8 mouse cellular contexts compared by ENCODE assay signal in the genomic region with DNA sequence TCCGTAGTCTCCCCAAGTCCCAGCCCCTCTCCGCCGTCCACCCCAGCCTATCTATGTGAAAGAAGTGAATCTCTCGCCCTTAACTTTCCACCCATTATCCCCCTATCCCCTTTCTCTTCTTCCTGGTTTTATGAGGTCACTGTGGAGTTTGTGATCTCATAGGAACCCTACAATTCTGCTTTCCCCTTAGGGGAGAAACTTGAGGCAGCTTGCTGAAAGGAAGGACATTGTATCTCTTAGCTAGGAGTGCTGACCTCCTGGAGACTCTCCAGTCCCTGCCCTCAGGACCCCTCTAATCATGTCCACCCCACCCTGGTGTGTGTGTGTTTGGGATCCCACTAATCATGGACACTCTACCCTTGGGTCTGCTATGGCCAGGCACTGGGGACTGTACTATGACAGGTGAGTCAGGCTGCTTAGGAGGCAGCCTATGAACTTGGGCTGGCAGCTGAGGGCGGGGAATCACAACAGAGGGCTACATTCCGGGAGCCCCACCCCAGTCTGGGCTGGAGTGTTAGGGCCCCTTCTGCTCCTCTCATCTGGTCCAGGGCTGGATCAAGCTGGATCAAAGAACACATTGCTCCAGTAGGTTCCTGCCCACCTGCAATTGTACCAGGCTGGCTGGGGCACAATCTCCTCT. TPM values are rescaled to one million over a fixed set of nuclear protein-coding genes. Genes with fewer than 3 reads are reported as not detected.
DNase-seq lines count a peak whose midpoint lies in the region; ATAC-seq and TF ChIP-seq lines count a peak whose summit lies in the region.

No protein-coding gene starts in this region.

- H3K4me2 ChIP-seq in intestine, embryonic 15.5 days (replicated peaks) = peak overlapping the region; percentile 85

- peak overlapping the region; percentile 67 for H3K4me3 ChIP-seq in heart, adult 2 months
- H3K4me3 ChIP-seq in brown adipose tissue, adult 24 weeks (ENCODE audit: insufficient read depth, low read depth, low read length) = peak overlapping the region; percentile 82
- peak overlapping the region; percentile 91 for H3K4me3 ChIP-seq in intestine, embryonic 15.5 days (replicated peaks)

- TF ChIP-seq CTCF in heart, adult 2 months (IDR thresholded peaks at IDR 0.05) = no peak

- no peaks in the 10 kb centered on the region for H3K27me3 ChIP-seq in heart, adult 2 months (ENCODE audit: control insufficient read depth, insufficient read depth, low read length)
- no peaks in the 10 kb centered on the region for H3K27me3 ChIP-seq in intestine, embryonic 15.5 days (replicated peaks)
- H3K27me3 ChIP-seq in splenic B cell, adult 2 months (ENCODE audit: control insufficient read depth, insufficient read depth, low read length, poor library complexity, severe bottlenecking) = no peaks in the 10 kb centered on the region

- DNase-seq in heart, adult 2 months = peak; percentile 51 to 58
- no peak for DNase-seq in heart, adult 18-20 months
- DNase-seq in lung, adult 18-20 months = peak; percentile 72 to 83
- DNase-seq in splenic B cell, adult 2 months (ENCODE audit: low read depth, low spot score) = peak; percentile 33
- DNase-seq in right cerebral cortex, postnatal 14 days = no peak

- no peak for TF ChIP-seq POLR2A in heart, adult 2 months (IDR thresholded peaks at IDR 0.05; ENCODE audit: insufficient read depth, low read depth, low read length)

- H3K79me2 ChIP-seq in heart, adult 2 months (replicated peaks; ENCODE audit: control insufficient read depth, insufficient read depth, low read length) = no peaks in the 10 kb centered on the region; the same call in none of the 2 replicates

- WGBS in heart, adult 2 months = 11% methylated on average over 6 of the region's 6 CpGs
- 18% methylated on average over 6 of the region's 6 CpGs for WGBS in intestine, embryonic 15.5 days

- peaks cover 12% of the 10 kb centered on the region for H3K4me1 ChIP-seq in heart, adult 2 months (ENCODE audit: control insufficient read depth, insufficient read depth, low read length)
- peaks cover 16% of the 10 kb centered on the region for H3K4me1 ChIP-seq in brown adipose tissue, adult 24 weeks (ENCODE audit: control insufficient read depth, insufficient read depth, insufficient read length, low read length)
- peaks cover 38% of the 10 kb centered on the region for H3K4me1 ChIP-seq in intestine, embryonic 15.5 days (replicated peaks)

- intact Hi-C loops in heart, adult 2 months (cut with DNase I) = loop anchor here (2.0 kb wide), 1 partner anchor 97 kb away; a partner anchor contains a TSS

- H3K9me3 ChIP-seq in intestine, embryonic 15.5 days = no peaks in the 10 kb centered on the region

- TF ChIP-seq EP300 in heart, adult 2 months (IDR thresholded peaks at IDR 0.05; ENCODE audit: insufficient read depth, low read depth, low read length) = no peak

- no peaks in the 10 kb centered on the region for H3K36me3 ChIP-seq in heart, adult 2 months (ENCODE audit: control insufficient read depth, insufficient read depth, low read length)
- H3K36me3 ChIP-seq in intestine, embryonic 15.5 days = peaks cover 7% of the 10 kb centered on the region
- H3K36me3 ChIP-seq in splenic B cell, adult 2 months (ENCODE audit: control insufficient read depth, insufficient read depth, low read length, poor library complexity, severe bottlenecking) = peaks cover 2% of the 10 kb centered on the region

- H3K9ac ChIP-seq in heart, adult 2 months (ENCODE audit: low read depth, low read length) = peak overlapping the region; percentile 90
- H3K9ac ChIP-seq in intestine, embryonic 15.5 days = peak overlapping the region; percentile 84

- ATAC-seq in intestine, embryonic 15.5 days = peak; percentile 50
- no peak for ATAC-seq in megakaryocyte progenitor cell, adult 5-6 weeks (replicated peaks; ENCODE audit: poor library complexity)

- peak overlapping the region; percentile 94 for H3K27ac ChIP-seq in heart, adult 2 months
- peak overlapping the region; percentile 45 for H3K27ac ChIP-seq in brown adipose tissue, adult 24 weeks (replicated peaks; ENCODE audit: low read depth, low read length)
- peak overlapping the region; percentile 99 for H3K27ac ChIP-seq in intestine, embryonic 15.5 days

RNA-seq across cellular contexts. Expression of a gene that starts 1.1 kb away (rescaled TPM):
- 1 to 10 TPM; 2.8 to 4.3 TPM for total RNA-seq in heart, adult 2 months (2021)
- 7.3 and 9.5 TPM in 2 replicates for polyA plus RNA-seq in heart, adult 2 months (2012; rRNA removed)
- total RNA-seq in heart, adult 18-20 months (2021) = 1 to 10 TPM; 2.9 to 4.2 TPM
- 0.95 and 2.3 TPM in 2 replicates for polyA plus RNA-seq in brown adipose tissue, adult 24 weeks (2012; ENCODE audit: insufficient read depth, insufficient read length, missing spikeins)
- 7.4 and 8.0 TPM in 2 replicates for polyA plus RNA-seq in intestine, embryonic 15.5 days (2015; fragmentation: Nextera tagmentation; extraction: Ambion mirVana)
- 5.5 and 8.3 TPM in 2 replicates for total RNA-seq in megakaryocyte progenitor cell, adult 5-6 weeks (2015)
- 4.3 and 8.0 TPM in 2 replicates for total RNA-seq in megakaryocyte progenitor cell, adult 5-6 weeks (2017)

RNA-seq across cellular contexts. Expression of a gene that starts 1.1 kb away (rescaled TPM):
- total RNA-seq in heart, adult 2 months (2021) = 10 to 100 TPM; 17.1 to 20.0 TPM
- 24.8 and 29.1 TPM in 2 replicates for polyA plus RNA-seq in heart, adult 2 months (2012; rRNA removed)
- 10 to 100 TPM; 17.5 to 19.1 TPM for total RNA-seq in heart, adult 18-20 months (2021)
- 11.5 and 13.6 TPM in 2 replicates for polyA plus RNA-seq in brown adipose tissue, adult 24 weeks (2012; ENCODE audit: insufficient read depth, insufficient read length, missing spikeins)
- 34.7 and 36.3 TPM in 2 replicates for polyA plus RNA-seq in intestine, embryonic 15.5 days (2015; fragmentation: Nextera tagmentation; extraction: Ambion mirVana)
- 37.8 and 38.0 TPM in 2 replicates for total RNA-seq in megakaryocyte progenitor cell, adult 5-6 weeks (2015)
- total RNA-seq in megakaryocyte progenitor cell, adult 5-6 weeks (2017) = 27.3 and 29.5 TPM in 2 replicates

RNA-seq across cellular contexts. Expression of a gene that starts 1.2 kb away (rescaled TPM):
- total RNA-seq in heart, adult 2 months (2021) = under 1 TPM; 0.13 to 0.34 TPM
- 0.29 and 0.35 TPM in 2 replicates for polyA plus RNA-seq in heart, adult 2 months (2012; rRNA removed)
- total RNA-seq in heart, adult 18-20 months (2021) = under 1 TPM; 0.32 to 0.44 TPM
- polyA plus RNA-seq in brown adipose tissue, adult 24 weeks (2012; ENCODE audit: insufficient read depth, insufficient read length, missing spikeins) = not detected in 2 replicates
- polyA plus RNA-seq in intestine, embryonic 15.5 days (2015; fragmentation: Nextera tagmentation; extraction: Ambion mirVana) = 0.15 TPM in 1 of 2 replicates, not detected in the other
- total RNA-seq in megakaryocyte progenitor cell, adult 5-6 weeks (2015) = not detected in 2 replicates
- total RNA-seq in megakaryocyte progenitor cell, adult 5-6 weeks (2017) = 0.21 TPM in 1 of 2 replicates, not detected in the other

RNA-seq across cellular contexts. Expression of a gene that starts 11.1 kb away (rescaled TPM):
- 1 to 10 TPM; 1.5 to 2.0 TPM for total RNA-seq in heart, adult 2 months (2021)
- polyA plus RNA-seq in heart, adult 2 months (2012; rRNA removed) = 25.2 and 34.9 TPM in 2 replicates
- 1 to 10 TPM; 2.2 to 2.6 TPM for total RNA-seq in heart, adult 18-20 months (2021)
- polyA plus RNA-seq in brown adipose tissue, adult 24 weeks (2012; ENCODE audit: insufficient read depth, insufficient read length, missing spikeins) = 2.0 TPM in 1 of 2 replicates, not detected in the other
- polyA plus RNA-seq in intestine, embryonic 15.5 days (2015; fragmentation: Nextera tagmentation; extraction: Ambion mirVana) = 5.5 and 8.9 TPM in 2 replicates
- total RNA-seq in megakaryocyte progenitor cell, adult 5-6 weeks (2015) = 24.9 and 29.5 TPM in 2 replicates
- 14.2 and 18.0 TPM in 2 replicates for total RNA-seq in megakaryocyte progenitor cell, adult 5-6 weeks (2017)

RNA-seq across cellular contexts. Expression of a gene that starts 15.5 kb away (rescaled TPM):
- total RNA-seq in heart, adult 2 months (2021) = under 1 TPM; 0.34 to 0.73 TPM
- 0.91 and 2.2 TPM in 2 replicates for polyA plus RNA-seq in heart, adult 2 months (2012; rRNA removed)
- 1 to 10 TPM in 1 of 2 experiments, under 1 TPM in 1; 0.87 to 1.5 TPM for total RNA-seq in heart, adult 18-20 months (2021)
- 22.0 and 26.4 TPM in 2 replicates for polyA plus RNA-seq in brown adipose tissue, adult 24 weeks (2012; ENCODE audit: insufficient read depth, insufficient read length, missing spikeins)
- 0.13 and 0.18 TPM in 2 replicates for polyA plus RNA-seq in intestine, embryonic 15.5 days (2015; fragmentation: Nextera tagmentation; extraction: Ambion mirVana)
- not detected in 2 replicates for total RNA-seq in megakaryocyte progenitor cell, adult 5-6 weeks (2015)
- total RNA-seq in megakaryocyte progenitor cell, adult 5-6 weeks (2017) = not detected in 2 replicates

Comparison
In these comparisons a context has a peak if more than half of its experiments do, and no peak if none do; other contexts are left out.
1. DNase-seq: peak in heart, adult 2 months (2 of 2), lung, adult 18-20 months (2 of 2) and splenic B cell, adult 2 months (single experiment); none in heart, adult 18-20 months (0 of 2) and right cerebral cortex, postnatal 14 days (single experiment).
2. H3K27ac ChIP-seq: peak in every context shown above with its lines; median percentile 99 in intestine, embryonic 15.5 days; 94 in heart, adult 2 months; 45 in brown adipose tissue, adult 24 weeks.
3. Peak in every context shown above with its lines, with median percentiles within 50 percentile points of each other: H3K4me3 ChIP-seq.